Mouse (Mus musculus): ENCODE measurements around the gene Pex11g.

Pex11g gene

DNA sequence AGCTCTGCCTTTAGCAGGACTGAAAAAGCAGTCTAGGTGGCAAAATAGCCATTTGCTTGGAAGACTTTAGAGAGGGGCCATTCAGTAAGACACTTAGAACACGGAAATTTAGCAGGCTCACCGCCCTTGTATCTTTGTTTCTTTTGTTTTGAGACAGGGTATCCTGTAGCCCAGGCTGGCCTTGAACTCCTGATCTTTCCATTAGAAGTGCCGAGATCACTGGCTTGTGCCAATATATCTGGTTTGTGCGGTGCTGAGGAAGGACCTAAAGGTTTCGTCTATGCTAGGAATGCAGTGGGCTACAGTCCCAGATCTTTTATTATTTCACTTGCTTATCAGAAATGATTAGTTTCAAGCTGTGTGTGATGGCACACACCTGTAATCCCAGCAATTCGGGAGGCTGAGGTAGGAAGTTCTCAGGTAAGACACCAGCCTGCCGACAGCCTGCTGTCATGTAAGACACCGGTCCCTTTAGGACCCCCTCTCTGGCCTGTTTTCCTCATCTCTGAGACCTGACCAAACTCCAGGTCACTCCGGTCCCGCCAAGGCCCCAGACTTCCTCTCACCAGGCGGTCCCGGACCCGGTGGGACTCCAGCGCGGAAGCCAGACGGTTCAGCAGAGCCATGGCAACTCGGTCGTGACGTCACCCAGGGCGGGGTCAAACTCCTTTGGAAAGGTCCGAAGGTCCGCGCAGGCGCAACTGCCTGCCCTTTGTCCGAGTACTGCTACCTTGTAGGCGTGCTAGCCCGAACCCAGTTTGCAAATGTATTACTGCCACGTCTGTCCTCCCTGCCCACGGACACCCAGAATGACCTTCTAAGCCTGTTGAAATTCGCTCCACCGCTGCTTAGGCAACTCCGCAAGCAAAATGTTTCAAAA, at the start of gene Pex11g:
Pex11g (minus strand) TSS at position 675 of the 880 bp plus-strand sequence.
- peak; percentile 100 for DNase-seq

GRCm38 (mm10) chr8:3517117-3517495, 49.6 kb upstream of the Pex11g start:
- peak; percentile 33 for DNase-seq

- DNase-seq: peak; percentile 93
Observed at GRCm38 (mm10) chr8:3516450-3517116, 49.1 kb upstream of the Pex11g start.

- DNase-seq: peak; percentile 42
Observed at GRCm38 (mm10) chr8:3515771-3516417, 48.4 kb upstream of the Pex11g start.

- DNase-seq: peak; percentile 92
Observed at GRCm38 (mm10) chr8:3515260-3515671, 47.8 kb upstream of the Pex11g start, which contains the start of gene Pnpla6. TSS of gene Pnpla6 (plus strand) at chr8:3515384.

DNA sequence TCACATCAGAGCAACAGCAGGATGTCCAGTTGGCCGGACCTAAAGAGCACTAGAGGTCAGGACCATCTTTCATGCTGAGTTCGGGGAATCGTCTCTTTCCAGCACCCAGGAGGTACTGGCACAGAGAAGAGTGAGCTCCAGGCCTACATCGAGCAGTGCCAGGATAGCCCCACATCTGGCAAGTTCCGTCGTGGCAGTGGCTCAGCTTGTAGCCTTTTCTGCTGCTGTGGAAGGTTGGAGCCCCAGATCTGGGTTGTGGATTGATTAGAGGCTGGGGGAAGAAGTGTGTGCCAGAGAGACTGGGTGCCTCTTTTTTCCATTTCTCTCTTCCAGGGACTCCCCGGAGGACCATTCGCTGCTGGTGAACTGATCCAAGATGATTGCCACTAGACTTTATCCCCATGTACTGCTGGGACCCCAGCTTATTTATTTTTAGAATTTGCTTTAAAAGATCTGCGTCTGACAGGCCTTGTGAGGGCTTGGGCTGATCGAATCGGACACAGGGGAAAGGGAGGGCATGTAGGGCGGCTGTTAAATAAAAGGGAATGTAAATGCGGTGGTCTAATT, 47.3 kb upstream of the Pex11g start:
- DNase-seq: no peak

DNA sequence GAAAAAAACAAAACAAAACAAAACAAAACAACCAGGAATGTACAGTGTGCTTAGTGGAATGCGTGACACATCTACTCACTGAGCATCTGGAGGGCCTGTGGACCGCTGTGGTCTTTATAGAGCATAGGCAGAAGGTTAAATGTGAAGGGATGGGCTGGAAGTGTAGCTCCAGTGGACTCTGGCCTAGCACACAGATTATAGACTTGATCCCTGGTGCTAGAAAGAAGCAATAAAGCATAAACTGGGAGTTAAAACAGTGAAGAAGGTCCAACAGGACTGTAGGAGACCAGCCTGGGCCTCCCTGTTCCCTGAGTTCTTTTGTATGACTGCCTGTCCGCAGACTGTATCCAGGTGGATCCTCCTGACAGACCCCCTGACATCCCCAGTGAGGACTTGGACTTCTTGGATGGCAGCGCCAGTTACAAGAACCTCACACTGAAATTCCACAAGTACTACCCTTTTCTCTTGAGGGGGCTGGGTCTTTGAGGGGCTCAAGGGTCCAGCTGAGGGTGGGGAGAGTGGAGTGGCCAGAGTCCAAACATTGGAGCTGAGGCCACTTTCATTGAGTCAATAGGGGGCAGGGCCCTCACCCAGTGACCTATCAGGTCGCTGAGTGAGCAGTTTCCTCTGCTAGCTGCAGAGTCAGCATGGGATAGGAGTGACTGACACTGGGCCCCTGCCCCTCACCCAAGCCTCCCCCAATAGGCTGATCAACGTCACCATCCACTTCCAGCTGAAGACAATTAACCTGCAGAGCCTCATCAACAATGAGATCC, 40.7 kb upstream of the Pex11g start:
- no peak for DNase-seq

- no peak for DNase-seq
Observed at GRCm38 (mm10) chr8:3502217-3502616, 34.7 kb upstream of the Pex11g start.

- DNase-seq: peak; percentile 98
Observed at GRCm38 (mm10) chr8:3500235-3501090, 33.0 kb upstream of the Pex11g start, which contains the start of gene Mcoln1. TSS of gene Mcoln1 (plus strand) at chr8:3500457.

DNA sequence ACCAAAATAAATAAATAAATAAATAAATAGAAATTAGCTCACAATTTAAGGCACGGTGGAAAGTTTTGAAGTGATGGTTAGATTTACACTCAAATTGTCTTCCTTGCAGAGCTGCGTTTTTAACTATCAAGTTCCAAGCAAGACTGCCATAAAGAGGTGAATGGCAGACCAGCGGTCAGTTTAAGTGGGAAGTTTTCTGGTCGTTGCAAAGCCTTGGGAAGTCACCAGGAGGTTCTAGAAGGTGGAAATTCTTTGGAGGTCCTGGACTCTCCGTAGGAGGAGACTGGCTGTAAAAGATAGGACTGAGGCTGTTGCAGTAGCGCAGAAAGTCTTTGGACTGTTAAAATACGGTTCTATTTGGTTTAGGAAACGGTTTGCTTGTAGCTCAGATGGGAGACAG, 32.3 kb upstream of the Pex11g start:
- DNase-seq: no peak

- DNase-seq: no peak
Observed at GRCm38 (mm10) chr8:3498583-3498982, 31.1 kb upstream of the Pex11g start.

GRCm38 (mm10) chr8:3496428-3496748, 28.9 kb upstream of the Pex11g start:
- no peak for DNase-seq

DNA sequence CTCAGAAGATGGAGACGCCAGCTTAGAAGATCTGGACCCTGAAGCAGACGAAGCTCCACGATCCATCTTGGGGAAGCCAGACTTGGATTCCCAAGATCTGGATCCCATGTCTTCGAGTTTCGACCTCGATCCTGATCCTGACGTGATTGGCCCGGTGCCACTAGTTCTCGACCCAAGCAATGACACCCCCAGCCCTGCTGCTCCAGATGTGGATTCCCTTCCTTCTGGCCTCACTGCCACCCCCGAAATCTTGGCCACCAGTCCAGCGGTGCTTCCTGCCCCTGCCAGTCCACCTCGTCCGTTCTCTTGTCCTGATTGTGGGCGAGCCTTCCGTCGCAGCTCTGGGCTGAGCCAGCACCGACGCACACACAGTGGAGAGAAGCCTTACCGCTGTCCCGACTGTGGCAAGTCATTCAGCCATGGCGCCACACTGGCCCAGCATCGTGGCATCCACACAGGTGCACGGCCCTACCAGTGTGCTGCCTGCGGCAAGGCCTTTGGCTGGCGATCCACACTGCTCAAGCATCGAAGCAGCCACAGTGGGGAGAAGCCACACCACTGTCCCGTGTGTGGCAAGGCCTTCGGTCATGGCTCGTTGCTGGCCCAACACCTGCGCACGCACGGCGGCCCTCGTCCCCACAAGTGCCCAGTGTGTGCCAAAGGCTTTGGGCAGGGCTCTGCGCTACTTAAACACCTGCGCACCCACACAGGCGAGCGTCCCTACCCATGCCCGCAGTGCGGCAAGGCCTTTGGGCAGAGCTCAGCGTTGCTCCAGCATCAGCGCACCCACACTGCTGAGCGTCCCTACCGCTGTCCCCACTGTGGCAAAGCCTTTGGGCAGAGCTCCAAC, 28.3 kb upstream of the Pex11g start:
- DNase-seq: no peak

GRCm38 (mm10) chr8:3493845-3494208, 26.3 kb upstream of the Pex11g start:
- DNase-seq: no peak

DNA sequence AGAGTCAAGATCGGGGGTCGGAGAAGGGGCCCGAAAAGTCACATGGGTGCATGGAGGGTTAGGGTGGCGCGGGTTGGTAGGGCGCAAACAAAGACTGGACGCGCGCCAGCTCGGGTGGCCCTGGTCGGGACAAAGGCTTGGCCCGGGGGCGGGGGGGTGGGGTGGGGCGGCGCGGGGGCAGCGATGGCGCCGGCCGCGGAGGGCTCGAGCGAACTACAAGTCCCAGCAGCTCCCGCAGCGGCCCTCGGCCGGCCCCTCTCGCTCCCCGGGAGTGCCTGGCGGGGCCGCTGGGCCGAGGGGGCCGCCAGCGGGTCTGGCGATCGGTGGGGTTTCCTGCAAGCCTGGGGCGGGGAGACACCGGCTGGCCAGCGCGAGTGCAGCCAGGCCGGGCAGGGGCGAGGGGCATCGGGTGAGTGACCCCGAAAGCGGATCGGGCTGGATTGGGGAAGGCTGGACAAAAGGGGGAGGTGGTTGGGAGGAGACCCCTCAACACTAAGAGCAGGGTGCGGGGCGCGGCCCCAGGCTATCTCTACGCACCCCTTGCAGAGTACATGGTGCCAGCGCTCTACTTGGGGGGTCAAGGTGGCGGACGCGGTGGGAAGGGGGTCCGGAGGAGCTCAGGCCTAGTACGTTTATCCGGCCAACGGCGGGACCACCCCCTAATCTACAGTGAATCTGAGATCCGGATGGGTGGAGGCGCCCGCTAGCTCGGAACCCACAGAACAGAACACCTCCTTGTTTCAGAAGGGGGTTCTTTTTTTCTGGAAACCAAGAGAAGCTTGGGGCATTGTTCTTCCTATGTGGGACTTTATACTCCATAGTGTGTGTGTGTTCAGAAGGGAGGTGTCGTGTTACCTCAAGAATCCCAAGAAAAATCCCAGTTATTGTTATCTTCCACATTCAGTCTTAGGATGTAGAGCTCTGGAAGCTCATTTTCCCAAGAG, 25.7 kb upstream of the Pex11g start, which contains the start of gene Zfp358:
Zfp358 (plus strand) TSS at position 238 of the 944 bp plus-strand sequence.
- DNase-seq: peak; percentile 82

DNA sequence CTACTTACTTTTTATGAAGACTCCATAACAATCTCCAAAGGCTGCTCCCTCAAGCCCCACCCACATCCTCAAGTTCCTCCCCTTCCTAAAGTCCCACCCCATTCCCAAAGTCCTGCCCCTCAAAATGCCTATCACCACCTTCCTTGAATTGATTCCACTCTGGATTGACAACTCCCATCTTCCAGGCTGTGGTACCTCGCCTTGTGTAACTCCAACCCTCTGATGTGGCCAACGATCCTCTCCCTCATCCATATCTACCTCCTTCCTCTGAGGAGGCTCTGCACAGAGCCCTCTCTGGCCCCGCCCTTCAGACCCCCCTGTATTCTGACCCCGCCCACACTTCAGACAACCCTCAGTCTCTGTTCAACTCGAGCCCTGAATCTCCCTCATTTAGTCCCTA, 17.7 kb upstream of the Pex11g start:
- DNase-seq: no peak

DNA sequence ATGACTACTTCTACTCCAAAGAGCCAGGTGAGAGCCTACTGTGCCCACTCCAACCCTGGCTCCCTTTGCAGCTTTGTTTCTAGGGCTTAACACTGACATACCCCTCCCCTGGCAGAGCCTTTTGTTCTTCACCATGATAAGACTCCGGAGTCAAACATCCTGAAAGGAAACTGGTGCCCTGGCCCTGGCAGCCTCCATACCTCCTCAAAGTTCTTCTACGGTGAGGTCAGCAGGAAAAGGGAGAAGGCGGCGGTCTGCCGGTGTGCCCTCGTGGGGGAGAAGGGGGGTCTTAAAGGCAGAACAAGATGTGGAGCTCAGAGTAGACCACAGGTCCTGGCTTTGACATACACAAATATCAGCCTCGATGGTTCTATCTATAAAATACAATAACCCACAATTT, 16.1 kb upstream of the Pex11g start:
- peak; percentile 32 for DNase-seq

GRCm38 (mm10) chr8:3482240-3482740, 14.8 kb upstream of the Pex11g start:
- no peak for DNase-seq

DNA sequence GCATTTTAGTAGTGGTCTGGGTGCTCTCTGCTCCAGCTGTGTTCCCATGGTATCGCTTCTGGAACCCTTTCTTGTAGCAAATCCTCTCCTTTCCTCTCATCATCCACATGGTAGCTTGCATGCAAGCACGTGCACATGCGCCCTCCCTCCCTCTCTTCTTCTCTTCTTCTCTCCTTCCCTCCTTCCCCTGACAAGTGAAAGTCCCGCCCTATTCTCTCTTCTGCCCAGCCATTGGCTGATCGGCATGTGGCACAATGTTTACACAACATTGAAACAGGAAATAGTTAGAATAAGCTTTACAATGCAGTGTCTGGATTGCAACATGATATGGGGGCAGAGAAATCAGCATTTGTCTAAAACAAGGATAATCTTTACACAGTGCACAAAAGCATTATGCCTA, 14.1 kb upstream of the Pex11g start:
- DNase-seq: no peak
